Mouse (Mus musculus): ENCODE measurements around the gene Pde5a. TPM values are rescaled to one million over a fixed set of nuclear protein-coding genes. Genes with fewer than 3 reads are reported as not detected.

Pde5a gene
- total and polyA plus RNA-seq, 3 experiments: not detected

GRCm38 (mm10) chr3:122895189-122895731, 166.5 kb downstream of the Pde5a start:
- no peaks in the 10 kb centered on the region for H3K4me1 ChIP-seq (ENCODE audit: control insufficient read depth in 1 of 2, insufficient read depth in 2 of 2, low read length in 2 of 2)
- H3K9me3 ChIP-seq (replicated peaks; ENCODE audit: insufficient read depth, low read length): no peaks in the 10 kb centered on the region
- no peak overlapping the region for H3K4me3 ChIP-seq (ENCODE audit: control insufficient read depth in 1 of 2, insufficient read depth in 1 of 2, low read depth in 2 of 2, low read length in 2 of 2)
- H3K27me3 ChIP-seq (ENCODE audit: control insufficient read depth in 1 of 2, insufficient read depth in 2 of 2, low read length in 2 of 2): no peaks in the 10 kb centered on the region; a peak in 1 of 4 replicates
- no peaks in the 10 kb centered on the region for H3K36me3 ChIP-seq (ENCODE audit: control insufficient read depth in 1 of 2, insufficient read depth in 2 of 2, low read length in 2 of 2)
- TF ChIP-seq POLR2A (IDR thresholded peaks at IDR 0.05; ENCODE audit: control insufficient read depth in 1 of 2, insufficient read depth in 1 of 2, low read depth in 1 of 2, low read length in 2 of 2, poor library complexity in 1 of 2) (no peak), ZC3H11A (IDR thresholded peaks at IDR 0.05; ENCODE audit: low read depth, low read length) (no peak), MYC (IDR thresholded peaks at IDR 0.05; ENCODE audit: low read depth, low read length) (no peak), TAL1 (IDR thresholded peaks at IDR 0.05; ENCODE audit: low read length) (no peak), EP300 (IDR thresholded peaks at IDR 0.05; ENCODE audit: low read depth in 1 of 2, low read length in 2 of 2) (no peak), MAZ (IDR thresholded peaks at IDR 0.05; ENCODE audit: low read depth, low read length) (no peak), ZKSCAN1 (IDR thresholded peaks at IDR 0.05; ENCODE audit: low read depth, low read length) (no peak), TCF12 (IDR thresholded peaks at IDR 0.05; ENCODE audit: low read depth, low read length) (no peak), GATA1 (IDR thresholded peaks at IDR 0.05; ENCODE audit: low read depth, low read length) (no peak), JUND (IDR thresholded peaks at IDR 0.05; ENCODE audit: low read depth, low read length) (no peak), USF2 (IDR thresholded peaks at IDR 0.05; ENCODE audit: borderline replicate concordance in 1 of 2, insufficient read depth in 1 of 2, low read depth in 1 of 2, low read length in 2 of 2) (no peak), RAD21 (IDR thresholded peaks at IDR 0.05; ENCODE audit: low read depth, low read length) (no peak), CHD1 (IDR thresholded peaks at IDR 0.05; ENCODE audit: low read depth, low read length) (no peak), ETS1 (IDR thresholded peaks at IDR 0.05; ENCODE audit: low read depth, low read length) (no peak), MAX (IDR thresholded peaks at IDR 0.05; ENCODE audit: low read length) (no peak), ZNF384 (IDR thresholded peaks at IDR 0.05; ENCODE audit: low read depth, low read length) (no peak), TBP (IDR thresholded peaks at IDR 0.05; ENCODE audit: low read depth, low read length) (no peak)
- no peak overlapping the region for H3K27ac ChIP-seq (ENCODE audit: control insufficient read depth, low read depth, low read length)
- H3K79me2 ChIP-seq (ENCODE audit: control insufficient read depth, insufficient read depth, low read length, poor library complexity): no peaks in the 10 kb centered on the region
- H3K9ac ChIP-seq (ENCODE audit: control insufficient read depth, low read depth, low read length, poor library complexity, severe bottlenecking): no peak overlapping the region
- DNase-seq (ENCODE audit: low read depth, low spot score): no peak

DNA sequence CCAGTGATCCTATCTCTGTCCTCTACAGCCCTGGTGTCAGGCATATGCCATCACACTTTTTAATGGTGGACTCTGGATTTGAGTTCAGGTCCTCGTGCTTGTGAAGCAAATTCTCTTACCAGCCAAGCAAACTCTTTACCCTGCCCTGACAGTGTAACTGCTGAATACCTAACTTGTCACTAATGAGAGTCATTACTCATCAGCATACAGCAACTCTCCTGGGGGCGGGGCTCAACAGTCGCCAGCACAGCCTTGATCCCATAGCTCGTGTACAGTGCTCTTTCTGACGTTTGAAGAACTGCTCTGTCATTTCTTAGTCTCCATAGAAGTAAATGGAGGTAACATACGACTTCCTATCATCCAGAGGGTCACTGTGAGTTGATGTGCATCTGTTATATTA, 169.5 kb downstream of the Pde5a start:
- Histone ChIP-seq H3K27me3 (ENCODE audit: control insufficient read depth in 1 of 2, insufficient read depth in 2 of 2, low read length in 2 of 2) (no peaks in the 10 kb centered on the region; a peak in 1 of 4 replicates), H3K4me1 (ENCODE audit: control insufficient read depth in 1 of 2, insufficient read depth in 2 of 2, low read length in 2 of 2) (no peaks in the 10 kb centered on the region), H3K79me2 (ENCODE audit: control insufficient read depth, insufficient read depth, low read length, poor library complexity) (no peaks in the 10 kb centered on the region), H3K9me3 (replicated peaks; ENCODE audit: insufficient read depth, low read length) (no peaks in the 10 kb centered on the region), H3K27ac (ENCODE audit: control insufficient read depth, low read depth, low read length) (no peak overlapping the region), H3K4me3 (ENCODE audit: control insufficient read depth in 1 of 2, insufficient read depth in 1 of 2, low read depth in 2 of 2, low read length in 2 of 2) (no peak overlapping the region), H3K36me3 (ENCODE audit: control insufficient read depth in 1 of 2, insufficient read depth in 2 of 2, low read length in 2 of 2) (no peaks in the 10 kb centered on the region), H3K9ac (ENCODE audit: control insufficient read depth, low read depth, low read length, poor library complexity, severe bottlenecking) (no peak overlapping the region)
- DNase-seq (ENCODE audit: low read depth, low spot score): no peak
- TF ChIP-seq POLR2AphosphoS2 (IDR thresholded peaks at IDR 0.05; ENCODE audit: low read length) (no peak), ZNF384 (IDR thresholded peaks at IDR 0.05; ENCODE audit: low read depth, low read length) (no peak), MEF2A (IDR thresholded peaks at IDR 0.05; ENCODE audit: extremely low read depth, insufficient replicate concordance, low read depth, low read length, poor library complexity, severe bottlenecking) (no peak), USF1 (IDR thresholded peaks at IDR 0.05; ENCODE audit: low read depth, low read length) (no peak), ZC3H11A (IDR thresholded peaks at IDR 0.05; ENCODE audit: low read depth, low read length) (no peak), CHD2 (IDR thresholded peaks at IDR 0.05; ENCODE audit: low read length) (no peak), RAD21 (IDR thresholded peaks at IDR 0.05; ENCODE audit: low read depth, low read length) (no peak), HCFC1 (IDR thresholded peaks at IDR 0.05; ENCODE audit: low read depth, low read length) (no peak)
